Mouse (Mus musculus): Measurements from ENCODE around the gene Grap.

GRCm38 (mm10) chr11:61639601-61640177 is 13.4 kb upstream of the Grap start:
- TF ChIP-seq CTCF (IDR thresholded peaks at IDR 0.05; ENCODE audit: extremely low read depth, insufficient read depth, insufficient read length, insufficient replicate concordance): no peak
- no peak for TF ChIP-seq POLR2A (IDR thresholded peaks at IDR 0.05; ENCODE audit: low read depth, low read length)

Data from spleen, adult 2 months (tissue).